Mouse (Mus musculus) lung, adult 2 months (tissue): ENCODE results near the gene Glp2r.

Source experiments
- CTCF ChIP-seq: fragments of 200-500 bp; IDR thresholded peaks from 2 replicates; pipeline ENCODE4 v1.5.1; 2011; ENCODE audit warnings: mild to moderate bottlenecking, low read length, control low read depth; ENCODE audit not compliant: insufficient read depth
- POLR2A ChIP-seq: fragments of 200-500 bp; IDR thresholded peaks from 2 replicates; pipeline ENCODE4 v1.6.1; 2011; ENCODE audit warnings: low read depth, mild to moderate bottlenecking, control low read depth, low read length, borderline replicate concordance; ENCODE audit errors: extremely low read depth

DNA sequence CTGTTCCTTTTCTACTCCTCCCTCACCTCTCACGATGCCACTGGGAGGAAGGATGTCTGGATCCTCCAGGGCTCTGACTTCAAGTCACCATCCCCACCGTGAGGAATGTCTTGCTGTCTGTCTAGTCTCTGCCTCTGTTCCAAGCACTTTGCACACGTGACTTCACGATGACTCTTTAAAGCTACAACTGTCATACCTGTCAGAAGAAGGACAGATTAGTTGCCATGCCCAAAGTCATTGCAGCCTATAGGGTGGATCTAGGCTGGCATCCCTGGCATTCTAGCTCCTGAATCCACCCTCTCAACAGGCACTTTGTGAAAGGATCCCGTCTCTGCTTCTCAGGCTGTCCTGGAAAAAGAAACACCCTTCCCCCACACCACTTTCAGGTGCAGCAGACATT lies 91.7 kb downstream of the Glp2r start:
- TF ChIP-seq POLR2A (no peak), CTCF (no peak)
